Mouse (Mus musculus) kidney, postnatal 0 days (tissue): ENCODE data around the gene Zfyve9. TPM values are rescaled to one million over a fixed set of nuclear protein-coding genes. Genes with fewer than 3 reads are reported as not detected.

Experiments used
- ATAC-seq: fragments of 200-750 bp; cut with Nextera tagmentation; replicated peaks from 2 replicates; pipeline ENCODE4 v1.8.0; 2017; ENCODE audit warnings: low read depth, moderate number of reproducible peaks, moderate TSS enrichment, moderate library complexity; ENCODE audit not compliant: low FRiP score
- DNase-seq: peaks from one replicate; pipeline ENCODE4 v3.0.0-alpha.2; 2016; ENCODE audit warnings: low spot score
- H3K27ac ChIP-seq: fragments of 300-500 bp; sonication (generic); 2 replicates; pipeline ENCODE4 v1.5.1; 2014; ENCODE audit warnings: mild to moderate bottlenecking
- H3K27me3 ChIP-seq: fragments of 300-500 bp; sonication (generic); 2 replicates; pipeline ENCODE4 v1.6.1; 2014; ENCODE audit warnings: low read length, mixed read lengths; ENCODE audit not compliant: insufficient read depth
- H3K36me3 ChIP-seq: fragments of 300-500 bp; sonication (generic); 2 replicates; pipeline ENCODE4 v1.6.1; 2014; ENCODE audit warnings: low read length, mixed read lengths; ENCODE audit not compliant: insufficient read depth
- H3K4me1 ChIP-seq: fragments of 300-500 bp; sonication (generic); replicated peaks from 2 replicates; pipeline ENCODE4 v1.6.1; 2014; ENCODE audit warnings: antibody characterized with exemption, low read length, mixed read lengths; ENCODE audit not compliant: insufficient read depth
- H3K4me2 ChIP-seq: fragments of 300-500 bp; sonication (generic); 2 replicates; pipeline ENCODE4 v1.6.1; 2014; ENCODE audit warnings: mild to moderate bottlenecking, low read length, moderate library complexity, mixed read lengths
- H3K4me3 ChIP-seq: fragments of 300-500 bp; sonication (generic); replicated peaks from 2 replicates; pipeline ENCODE4 v1.5.1; 2014; ENCODE audit warnings: low read depth, low read length
- H3K9ac ChIP-seq: fragments of 300-500 bp; sonication (generic); 2 replicates; pipeline ENCODE4 v1.6.1; 2014; ENCODE audit warnings: low read depth, low read length
- H3K9me3 ChIP-seq: fragments of 300-500 bp; sonication (generic); replicated peaks from 2 replicates; pipeline ENCODE4 v1.6.1; 2016; ENCODE audit warnings: low read length, inconsistent platforms, mixed read lengths
- CTCF ChIP-seq: IDR thresholded peaks from 2 replicates; pipeline ENCODE4 v1.5.1; 2016; ENCODE audit warnings: antibody characterized with exemption, low read depth, mild to moderate bottlenecking, moderate library complexity
- WGBS: fragments of 180-500 bp; shearing (Covaris S2); extraction: QIAGEN DNeasy Blood & Tissue Kit; methylation state at CpG from one replicate; pipeline ENCODE4 v1.1.7; 2014; 5-methylcytosine and 5-hydroxymethylcytosine counted together
- polyA plus RNA-seq: library from polyadenylated mRNA; unstranded; fragments of >200 nt; fragmentation: Nextera tagmentation; extraction: Ambion mirVana; gene quantifications from 2 replicates; pipeline ENCODE4 v1.2.1, GENCODE M21; 2015

Gene Zfyve9
- polyA plus RNA-seq, 1 experiment from 2014 or later: 3.8 TPM

GRCm38 (mm10) chr4:108782421-108783085 is 2.0 kb upstream of the Zfyve9 start:
- TF ChIP-seq CTCF: no peak
- 42% methylated on average over 8 of the region's 8 CpGs for WGBS
- no peak for ATAC-seq
- H3K9ac ChIP-seq: no peak overlapping the region
- H3K9me3 ChIP-seq: no peaks in the 10 kb centered on the region
- no peak for DNase-seq
- no peak overlapping the region for H3K4me2 ChIP-seq
- no peaks in the 10 kb centered on the region for H3K36me3 ChIP-seq
- H3K4me1 ChIP-seq: no peaks in the 10 kb centered on the region
- H3K27ac ChIP-seq: no peak overlapping the region
- no peak overlapping the region for H3K4me3 ChIP-seq
- no peaks in the 10 kb centered on the region for H3K27me3 ChIP-seq

- Histone ChIP-seq H3K4me3 (no peak overlapping the region), H3K27ac (no peak overlapping the region), H3K4me2 (no peak overlapping the region)
Measured at GRCm38 (mm10) chr4:108781596-108781995, 998 bp upstream of the Zfyve9 start.

GRCm38 (mm10) chr4:108780864-108781205 is 237 bp upstream of the Zfyve9 start:
- Histone ChIP-seq H3K4me2 (peak overlapping the region; percentile 73), H3K4me1 (no peaks in the 10 kb centered on the region), H3K36me3 (no peaks in the 10 kb centered on the region), H3K27ac (peak overlapping the region; percentile 90), H3K27me3 (no peaks in the 10 kb centered on the region), H3K9ac (peak overlapping the region; percentile 87), H3K4me3 (peak overlapping the region; percentile 77), H3K9me3 (no peaks in the 10 kb centered on the region)
- ATAC-seq (peak; percentile 5; the same call in 1 of the 2 replicates), DNase-seq (no peak)
- 0% methylated on average over 20 of the region's 20 CpGs for WGBS
- TF ChIP-seq CTCF: no peak

More at GRCm38 (mm10) chr4:108781596-108781995, 998 bp upstream of the Zfyve9 start:
- Histone ChIP-seq H3K36me3 (no peaks in the 10 kb centered on the region), H3K9me3 (no peaks in the 10 kb centered on the region), H3K4me1 (no peaks in the 10 kb centered on the region), H3K27me3 (no peaks in the 10 kb centered on the region), H3K9ac (no peak overlapping the region)
- ATAC-seq (no peak), DNase-seq (peak; percentile 12)
- no peak for TF ChIP-seq CTCF
- 68% methylated on average over 3 of the region's 3 CpGs for WGBS

- WGBS: 0% methylated on average over 7 of the region's 7 CpGs
- TF ChIP-seq CTCF: no peak
Measured at GRCm38 (mm10) chr4:108779763-108780056, 888 bp downstream of the Zfyve9 start.

GRCm38 (mm10) chr4:108768527-108768926 is 12.1 kb downstream of the Zfyve9 start:
- ATAC-seq (no peak), DNase-seq (peak; percentile 59)
- Histone ChIP-seq H3K36me3 (no peaks in the 10 kb centered on the region), H3K9ac (no peak overlapping the region), H3K4me1 (no peaks in the 10 kb centered on the region), H3K4me3 (no peak overlapping the region), H3K27me3 (no peaks in the 10 kb centered on the region), H3K27ac (no peak overlapping the region), H3K4me2 (no peak overlapping the region), H3K9me3 (no peaks in the 10 kb centered on the region)
- TF ChIP-seq CTCF: no peak

More at GRCm38 (mm10) chr4:108779763-108780056, 888 bp downstream of the Zfyve9 start:
- Histone ChIP-seq H3K9ac (peak overlapping the region; percentile 87), H3K27me3 (no peaks in the 10 kb centered on the region), H3K4me1 (no peaks in the 10 kb centered on the region), H3K27ac (peak overlapping the region; percentile 90), H3K9me3 (no peaks in the 10 kb centered on the region), H3K4me3 (peak overlapping the region; percentile 77), H3K36me3 (no peaks in the 10 kb centered on the region), H3K4me2 (peak overlapping the region; percentile 73)
- ATAC-seq (no peak), DNase-seq (peak; percentile 50)

- Histone ChIP-seq H3K9ac (no peak overlapping the region), H3K4me1 (no peaks in the 10 kb centered on the region), H3K4me2 (no peak overlapping the region), H3K9me3 (no peaks in the 10 kb centered on the region), H3K27ac (no peak overlapping the region), H3K4me3 (no peak overlapping the region), H3K27me3 (no peaks in the 10 kb centered on the region), H3K36me3 (no peaks in the 10 kb centered on the region)
- WGBS: 84% methylated on average over 3 of the region's 3 CpGs
- DNase-seq (no peak), ATAC-seq (no peak)
- no peak for TF ChIP-seq CTCF
Measured at GRCm38 (mm10) chr4:108759583-108759982, 21.0 kb downstream of the Zfyve9 start.
